Mouse (Mus musculus) embryo, embryonic 10.5 days (tissue): ENCODE measurements around the gene Snrpa1.
A peak's percentile ranks its signal among the peaks of the same experiment; 100 is the strongest.

Experiments used
- DNase-seq: peaks from one replicate; pipeline ENCODE4 v3.0.0-alpha.2; 2015; ENCODE audit warnings: low spot score

Snrpa1 gene

DNA sequence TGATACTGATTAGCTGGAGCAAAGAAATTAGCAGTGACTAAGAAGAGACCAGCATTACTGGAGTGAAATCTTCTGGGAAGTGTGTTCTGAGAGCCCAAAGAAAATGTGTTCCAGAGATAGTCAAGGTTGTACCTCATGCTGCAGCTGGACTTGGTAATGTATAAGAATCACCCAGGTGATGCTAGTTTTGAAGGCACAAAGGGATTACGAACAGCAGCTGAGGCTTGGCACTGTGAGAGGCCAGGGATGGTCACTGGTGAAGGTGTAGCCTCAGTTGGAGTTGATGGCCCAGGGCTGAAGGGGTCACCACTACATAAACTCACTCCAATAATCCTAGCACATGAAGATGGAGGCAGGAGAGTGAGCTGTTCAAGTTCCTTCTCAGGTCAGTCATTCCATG is at the start of gene Snrpa1:
Snrpa1 (plus strand) TSS at position 301 of the 400 bp plus-strand sequence.
- DNase-seq: no peak

DNA sequence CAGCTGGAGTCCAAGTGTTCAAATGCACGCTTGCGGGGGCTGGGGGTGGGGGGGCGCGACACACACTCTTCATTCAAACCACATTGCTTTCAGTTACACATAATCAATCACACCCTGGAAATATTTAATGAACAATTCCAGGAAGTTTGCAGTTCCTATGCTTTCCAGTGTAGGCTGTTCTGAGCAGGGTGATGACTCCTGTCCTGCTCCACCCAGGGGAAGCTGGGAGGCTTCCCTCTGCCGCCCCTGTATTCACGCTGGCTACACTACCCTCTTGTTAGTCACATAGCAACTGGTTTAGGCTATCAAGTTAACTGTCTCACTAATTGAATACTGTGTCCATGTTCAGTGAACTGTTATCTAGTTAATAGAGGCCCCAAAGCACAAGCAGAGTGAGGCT is 48.3 kb upstream of the Snrpa1 start:
- DNase-seq: no peak

DNA sequence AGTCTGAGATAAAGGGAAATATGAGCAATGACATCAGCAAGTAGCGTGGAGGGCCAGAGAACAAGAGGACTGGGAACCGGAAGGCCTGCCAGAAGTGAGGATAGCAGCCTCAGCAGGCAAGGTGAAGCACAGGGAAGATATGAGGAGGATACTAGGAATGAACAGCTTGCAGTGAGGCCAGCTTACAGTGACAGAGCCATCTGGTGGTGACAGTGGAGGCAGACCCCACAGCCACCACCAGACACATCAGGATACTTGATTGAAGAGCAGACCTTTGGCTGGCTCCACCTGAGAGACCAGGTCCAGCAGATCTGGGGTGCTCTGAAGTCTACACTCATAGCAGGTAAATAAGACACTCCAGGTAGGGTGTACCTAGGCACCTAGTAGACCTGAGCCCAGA is 31.1 kb upstream of the Snrpa1 start:
- DNase-seq: peak; percentile 44

DNA sequence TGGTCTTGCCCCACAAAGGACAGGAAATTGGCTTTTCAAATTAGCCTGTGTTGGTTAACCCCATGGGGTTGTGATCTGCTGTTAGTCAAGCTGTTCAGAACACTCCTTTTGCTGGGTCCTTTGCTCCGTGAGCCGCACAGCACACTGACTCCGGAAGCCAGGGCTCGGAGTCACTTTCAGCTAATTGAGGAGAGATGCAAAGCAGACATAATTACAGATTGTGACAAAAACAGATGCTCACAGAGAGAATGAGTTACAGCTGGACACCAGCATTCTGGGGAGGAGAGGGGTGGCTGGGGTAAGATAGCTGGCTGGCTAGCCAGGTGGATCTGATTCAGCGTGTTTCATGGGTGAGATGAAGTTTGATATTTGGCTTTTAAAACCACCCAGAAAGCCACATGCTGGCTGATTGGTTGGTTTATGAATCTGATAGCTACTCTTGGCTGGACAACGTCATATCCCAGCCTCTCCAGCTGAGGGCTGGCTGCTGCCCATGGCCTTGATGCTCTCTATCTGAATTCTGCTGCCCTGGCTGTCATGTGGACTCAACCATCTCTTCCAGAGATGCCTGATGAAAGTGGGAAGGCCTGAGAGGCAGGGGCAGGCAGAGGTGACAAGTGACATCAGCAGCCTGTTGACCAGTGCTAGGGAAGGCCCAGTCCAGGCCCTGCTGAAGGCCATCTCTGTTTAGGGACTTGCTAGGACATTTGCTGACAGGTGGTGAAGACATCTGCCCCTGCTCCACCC is 29.9 kb upstream of the Snrpa1 start:
- DNase-seq: peak; percentile 17

DNA sequence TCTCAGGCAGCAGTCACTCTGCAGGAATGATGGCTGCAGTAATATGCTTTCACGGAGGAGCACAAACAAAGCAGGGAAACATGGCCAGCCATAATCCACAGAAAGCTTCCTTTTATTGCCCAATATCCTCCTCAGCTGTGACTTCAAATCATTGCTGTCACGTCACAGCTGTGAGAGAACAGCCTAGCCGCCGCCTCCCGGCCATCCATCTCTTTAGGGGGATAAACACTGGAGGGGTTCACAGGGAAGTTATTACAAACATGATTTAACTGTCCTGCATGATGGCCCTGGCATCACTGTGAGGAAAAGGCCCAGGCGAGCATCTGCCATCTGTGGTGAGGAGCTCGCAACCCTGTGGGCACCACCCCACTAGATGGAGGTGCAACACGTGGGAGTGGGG is 22.0 kb upstream of the Snrpa1 start:
- DNase-seq: no peak

DNA sequence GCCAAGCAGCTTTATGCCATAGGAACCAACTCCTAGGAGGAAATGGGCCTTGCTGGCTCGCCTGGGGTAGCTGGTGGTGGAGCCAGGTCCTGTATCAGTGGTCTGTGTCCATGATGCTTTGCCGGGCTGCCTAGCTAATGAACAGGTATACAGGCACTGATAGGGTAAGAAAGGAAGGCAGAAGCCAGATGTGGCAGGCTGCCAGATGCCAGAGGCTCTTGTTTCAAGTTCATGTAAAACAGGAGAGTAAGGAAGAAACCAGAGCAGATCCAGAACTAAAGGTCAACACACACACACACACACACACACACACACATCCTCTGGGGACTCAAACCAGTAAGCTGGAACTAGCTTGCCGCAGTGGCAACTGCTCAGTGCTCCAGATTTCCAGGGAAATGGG is 20.5 kb upstream of the Snrpa1 start:
- peak; percentile 24 for DNase-seq

DNA sequence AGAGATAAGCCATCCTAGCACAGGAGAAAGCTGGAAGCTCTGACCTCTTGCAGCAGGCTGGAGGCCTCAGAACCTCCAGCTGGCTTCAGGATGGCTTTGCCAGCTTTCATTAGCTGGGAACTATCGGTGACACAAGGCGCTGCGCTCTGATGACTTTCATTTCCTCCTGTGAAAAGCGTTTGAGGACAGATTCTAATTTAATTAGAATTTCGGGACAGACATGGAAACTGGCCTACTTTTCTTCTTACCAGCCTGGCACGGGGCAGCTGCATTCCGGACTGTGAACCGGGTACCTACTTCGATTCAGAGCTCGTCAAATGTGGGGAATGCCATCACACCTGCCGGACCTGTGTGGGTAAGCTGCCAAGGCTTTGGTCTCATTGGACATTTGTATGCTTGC is 20.1 kb upstream of the Snrpa1 start:
- DNase-seq: no peak

DNA sequence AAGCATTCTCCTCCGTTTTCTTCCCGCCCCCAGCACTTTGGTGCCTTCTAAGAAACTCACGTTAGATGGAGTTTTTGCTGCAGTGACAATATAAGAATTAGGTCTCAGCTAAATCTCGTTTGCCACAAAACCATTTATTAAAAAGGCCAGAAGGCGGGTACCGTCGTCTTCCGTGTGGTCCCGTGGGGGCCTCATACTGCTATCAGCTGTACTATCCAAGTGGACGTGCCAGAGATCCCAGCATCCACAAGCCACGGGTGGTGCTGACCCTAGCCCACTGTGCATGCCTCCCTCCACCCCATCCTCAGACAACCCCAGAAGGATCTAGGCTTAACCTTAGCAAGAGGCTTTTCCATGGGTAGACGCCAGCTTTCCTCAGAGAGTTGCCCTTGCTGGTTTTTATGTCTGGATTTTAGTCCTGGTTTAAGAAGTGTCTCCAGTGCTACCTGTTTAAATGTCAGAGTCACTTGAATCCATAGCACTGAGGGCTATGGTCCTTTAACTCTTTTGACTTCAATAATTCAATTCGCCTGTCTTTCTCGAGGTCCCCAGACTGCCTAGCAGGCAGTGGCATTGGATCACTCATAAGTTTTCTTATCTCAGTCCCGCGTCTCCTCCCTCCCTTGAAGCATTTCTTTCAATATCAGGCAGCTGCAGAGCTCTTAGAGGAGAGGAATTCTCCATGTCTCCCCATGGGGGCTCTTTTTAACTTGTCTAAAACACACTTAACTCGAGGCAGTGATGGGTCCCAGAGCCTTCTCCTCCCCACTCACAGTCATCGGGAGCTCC is 18.6 kb upstream of the Snrpa1 start:
- DNase-seq: no peak

DNA sequence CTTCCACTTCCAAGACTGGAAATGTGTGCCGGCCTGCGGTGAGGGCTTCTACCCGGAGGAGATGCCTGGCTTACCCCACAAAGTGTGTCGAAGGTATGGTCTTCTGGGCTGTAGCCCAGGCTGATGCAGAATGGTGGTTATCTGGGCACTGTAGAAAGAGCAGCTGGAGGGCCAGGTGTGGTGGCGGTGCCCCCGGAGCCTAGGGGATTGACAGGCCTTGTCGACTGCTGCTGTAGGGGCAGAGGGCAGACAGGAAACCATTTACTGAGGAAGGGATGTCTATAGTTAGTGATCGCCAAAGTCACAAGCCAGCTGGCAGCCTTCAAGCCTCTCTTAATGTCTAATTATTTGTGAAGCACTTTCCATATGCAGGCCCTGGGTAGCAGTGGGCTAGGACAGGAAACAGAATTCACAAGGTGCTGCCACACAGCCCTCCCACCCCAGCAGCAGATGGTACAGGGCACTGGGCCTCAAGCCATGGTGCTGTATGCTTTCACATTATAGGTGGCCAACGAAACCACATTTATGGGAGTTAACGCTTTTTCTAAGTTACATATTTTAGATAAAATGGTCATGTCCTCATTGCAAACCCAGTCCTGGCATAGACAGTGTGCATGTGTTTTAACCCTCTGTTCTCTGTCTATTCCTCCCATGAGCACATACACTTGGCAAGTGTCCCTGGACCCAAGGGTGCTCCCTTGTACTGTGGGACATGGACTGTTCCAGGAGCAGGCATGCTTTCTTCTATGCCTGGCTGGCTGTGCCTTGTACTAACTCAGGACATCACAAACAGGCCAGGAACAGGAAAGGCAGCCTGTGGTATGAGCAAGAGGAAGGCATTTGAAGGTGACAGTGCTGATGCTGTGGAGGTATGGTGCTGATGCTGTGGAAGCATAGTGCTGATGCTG is 15.0 kb upstream of the Snrpa1 start, which contains the start of gene Gm45213:
Gm45213 (plus strand) TSS at position 51 of the 908 bp plus-strand sequence.
- no peak for DNase-seq

DNA sequence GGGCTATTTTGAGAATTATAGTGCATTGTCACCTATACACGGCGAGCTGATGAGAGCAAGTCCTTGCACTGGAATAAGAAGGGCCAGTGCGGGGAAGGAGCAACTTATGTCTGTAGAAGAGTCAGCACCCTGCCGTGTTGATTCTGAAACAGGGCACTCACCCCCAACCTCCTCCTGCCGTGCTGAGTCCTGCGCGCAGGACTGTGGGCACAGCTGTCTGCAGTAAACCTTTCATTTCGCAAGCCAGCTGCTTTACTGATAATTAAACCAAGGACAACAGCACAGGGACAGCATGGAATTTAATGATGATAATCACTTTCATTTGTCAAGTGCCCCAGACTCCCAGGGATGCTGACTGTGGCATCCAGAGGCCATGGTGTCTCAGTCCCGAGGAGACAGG is 14.2 kb upstream of the Snrpa1 start:
- peak; percentile 22 for DNase-seq

DNA sequence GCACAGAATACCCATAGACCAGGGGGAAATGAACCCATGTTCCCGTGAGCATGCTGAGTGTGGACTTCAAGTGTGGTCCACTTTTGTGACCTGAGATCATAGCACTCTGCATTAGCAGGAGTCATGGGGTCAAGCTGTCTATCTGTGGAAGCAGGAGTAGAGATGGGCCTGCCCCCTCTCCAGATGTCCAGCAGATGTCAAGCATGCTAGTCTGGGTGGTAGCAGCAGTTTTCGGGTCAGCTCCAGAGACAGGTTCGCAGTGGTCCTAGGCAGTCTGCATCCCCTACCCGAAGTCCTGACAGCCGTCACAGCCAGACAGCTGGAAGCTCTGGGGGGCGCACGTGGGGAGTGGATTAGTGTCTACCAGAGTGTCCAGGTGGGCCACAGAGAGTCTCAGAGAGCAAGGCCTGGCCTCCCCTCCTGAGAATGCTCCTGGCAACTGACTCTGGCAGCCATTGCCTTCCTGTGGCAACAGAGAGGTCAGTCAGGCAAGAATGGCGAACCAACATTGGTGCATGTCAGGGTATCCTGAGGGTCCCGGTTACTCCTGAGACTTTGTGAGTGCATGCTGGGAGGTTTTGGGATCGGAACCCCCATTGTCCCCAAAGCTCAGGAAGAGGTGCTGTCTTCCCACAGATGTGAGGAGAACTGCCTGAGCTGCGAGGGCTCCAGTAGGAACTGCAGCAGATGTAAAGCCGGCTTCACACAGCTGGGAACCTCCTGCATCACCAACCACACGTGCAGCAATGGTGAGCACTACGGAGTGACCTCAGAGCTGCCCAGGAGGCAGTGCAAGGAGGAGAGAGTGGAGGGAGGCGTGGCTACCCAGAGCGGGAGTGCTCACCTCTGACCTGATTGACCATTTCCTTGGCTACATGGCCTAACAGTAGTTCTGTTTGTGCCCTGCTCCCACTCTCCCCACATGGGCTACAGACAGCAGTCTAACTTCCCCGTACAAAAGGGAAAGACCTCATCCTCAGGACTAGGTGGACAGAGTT is 11.6 kb upstream of the Snrpa1 start:
- DNase-seq: peak; percentile 50

DNA sequence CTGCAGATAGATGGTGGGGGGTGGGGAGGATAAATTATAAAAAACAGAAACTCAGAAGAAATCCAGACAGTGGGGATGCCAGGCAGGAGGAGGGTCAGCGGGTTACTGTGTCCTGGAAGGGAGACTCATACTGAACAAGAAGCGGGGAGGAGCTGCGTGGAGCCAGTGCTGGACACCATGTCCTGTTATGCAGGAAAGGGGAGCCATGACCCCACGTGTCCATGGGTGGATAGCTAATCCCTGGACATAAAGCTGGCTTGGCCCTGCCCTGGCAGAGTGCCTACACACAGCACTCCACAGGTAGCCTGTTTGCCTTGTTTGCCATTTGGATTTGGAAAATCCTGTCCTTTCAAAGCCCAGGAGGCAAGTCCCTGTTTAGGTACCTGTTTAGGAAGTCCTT is 10.8 kb upstream of the Snrpa1 start:
- no peak for DNase-seq

DNA sequence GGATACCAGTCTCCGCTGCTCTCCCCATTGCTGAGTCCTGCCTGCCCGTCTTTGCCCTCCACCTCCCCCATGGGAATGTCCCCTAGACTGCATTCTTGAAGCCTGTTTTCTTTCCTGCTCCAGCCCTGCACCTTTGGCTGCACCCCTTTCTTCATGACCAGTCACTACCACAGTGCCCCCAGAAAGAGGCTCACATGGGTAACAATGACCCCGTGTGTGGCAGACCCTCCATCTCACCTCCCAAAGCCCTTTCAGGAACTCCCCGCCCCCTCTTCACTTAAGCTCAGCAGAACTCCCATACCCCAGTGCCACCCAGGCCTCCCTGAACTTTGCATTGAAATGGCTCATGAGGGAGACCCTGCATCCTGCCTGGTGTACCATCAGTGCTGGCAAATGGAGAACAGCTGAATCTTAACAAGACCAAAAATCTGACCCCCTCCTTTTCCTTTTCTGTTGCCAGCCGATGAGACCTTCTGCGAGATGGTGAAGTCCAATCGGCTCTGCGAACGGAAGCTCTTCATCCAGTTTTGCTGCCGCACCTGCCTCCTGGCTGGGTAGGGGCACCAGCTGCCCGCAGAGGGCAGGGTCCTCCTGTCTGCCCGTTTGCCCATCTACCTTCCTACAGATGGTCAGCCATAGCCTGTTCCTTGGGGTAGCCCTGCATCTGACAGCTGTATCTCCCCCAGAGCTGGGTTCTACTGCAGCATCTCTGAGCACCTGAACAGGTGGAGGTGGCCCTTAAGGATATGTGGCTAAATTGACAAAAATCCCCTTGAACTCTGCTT is 10.2 kb upstream of the Snrpa1 start:
- no peak for DNase-seq

DNA sequence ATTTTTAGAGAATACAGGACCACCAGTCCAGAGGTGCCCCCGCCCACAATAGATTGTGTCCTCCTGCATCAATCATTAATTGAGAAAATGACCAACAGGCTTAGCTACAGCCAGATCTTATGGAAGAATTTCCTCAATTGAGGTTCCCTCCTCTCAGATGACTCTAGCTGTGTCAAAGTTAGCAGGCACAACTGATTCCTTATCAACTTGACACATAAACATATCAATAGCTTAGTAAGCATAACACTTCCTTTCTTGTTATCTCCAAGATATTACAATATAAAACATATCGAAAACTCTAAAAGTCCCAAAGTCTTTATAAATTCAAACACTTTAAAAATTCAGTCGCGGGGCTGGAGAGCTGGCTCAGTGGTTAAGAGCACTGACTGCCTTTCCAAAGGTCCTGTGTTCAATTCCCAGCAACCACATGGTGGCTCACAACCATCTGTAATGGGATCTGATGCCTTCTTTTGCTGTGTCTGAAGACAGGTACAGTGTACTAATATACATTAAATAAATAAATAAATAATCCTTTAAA is 4.8 kb upstream of the Snrpa1 start:
- no peak for DNase-seq

DNA sequence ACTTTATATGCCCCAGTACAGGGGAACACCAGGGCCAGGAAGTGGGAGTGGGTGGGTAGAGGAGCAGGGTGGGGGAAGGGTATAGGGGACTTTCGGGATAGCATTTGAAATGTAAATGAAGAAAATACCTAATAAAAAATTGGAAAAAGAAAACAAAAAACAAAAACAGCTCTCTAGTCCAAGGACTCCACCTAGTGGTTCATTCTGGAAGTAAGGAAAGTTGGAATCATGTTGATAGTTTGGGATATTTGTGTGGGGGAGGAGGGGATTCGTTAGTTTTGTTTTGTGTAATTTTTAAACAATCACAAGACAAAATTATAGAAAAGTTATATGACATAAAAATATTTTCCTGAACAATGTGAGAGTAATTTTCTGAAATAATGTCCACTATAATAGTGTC is 3.4 kb upstream of the Snrpa1 start:
- peak; percentile 76 for DNase-seq

DNA sequence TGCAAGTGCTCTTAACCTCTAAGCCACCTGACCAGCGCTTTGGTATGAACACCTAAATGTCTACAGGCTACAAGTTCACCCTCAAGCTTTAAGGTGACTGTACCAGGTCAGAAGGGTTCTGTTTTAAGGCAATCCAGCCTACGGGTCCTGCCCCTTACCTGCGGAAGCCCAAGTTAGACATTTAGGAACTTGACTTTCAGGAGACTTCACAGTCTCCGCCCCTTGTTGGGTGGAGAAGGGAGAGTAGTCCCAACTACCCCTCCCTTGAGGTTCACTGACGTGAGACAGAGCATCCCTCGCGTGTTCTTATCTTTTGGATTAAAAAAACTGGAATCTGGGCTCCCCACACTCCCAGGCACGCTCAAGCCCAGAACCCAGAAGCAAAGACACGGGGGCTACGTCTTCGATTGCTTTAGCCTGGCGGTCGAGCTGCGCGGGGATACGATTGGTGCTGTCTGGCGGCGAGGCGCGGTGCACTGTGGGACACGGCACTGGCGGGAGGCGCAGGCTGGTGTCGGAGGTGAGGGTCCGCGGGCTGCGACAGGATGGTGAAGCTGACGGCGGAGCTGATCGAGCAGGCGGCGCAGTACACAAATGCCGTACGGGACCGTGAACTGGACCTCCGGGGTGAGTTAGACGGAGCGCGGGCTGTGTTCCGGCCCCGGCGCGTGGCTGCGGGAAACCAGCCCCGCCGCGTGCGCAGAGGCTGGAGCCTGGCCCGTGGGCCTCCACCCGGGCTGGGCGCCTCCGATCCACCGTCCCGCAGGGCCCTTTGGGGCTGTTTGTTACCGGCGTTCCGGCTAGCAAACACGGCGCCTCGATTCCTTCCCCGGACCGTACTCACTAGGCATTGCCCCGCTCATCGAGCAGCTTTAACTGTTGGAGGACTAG is 1.5 kb downstream of the Snrpa1 start:
- peak; percentile 94 for DNase-seq

DNA sequence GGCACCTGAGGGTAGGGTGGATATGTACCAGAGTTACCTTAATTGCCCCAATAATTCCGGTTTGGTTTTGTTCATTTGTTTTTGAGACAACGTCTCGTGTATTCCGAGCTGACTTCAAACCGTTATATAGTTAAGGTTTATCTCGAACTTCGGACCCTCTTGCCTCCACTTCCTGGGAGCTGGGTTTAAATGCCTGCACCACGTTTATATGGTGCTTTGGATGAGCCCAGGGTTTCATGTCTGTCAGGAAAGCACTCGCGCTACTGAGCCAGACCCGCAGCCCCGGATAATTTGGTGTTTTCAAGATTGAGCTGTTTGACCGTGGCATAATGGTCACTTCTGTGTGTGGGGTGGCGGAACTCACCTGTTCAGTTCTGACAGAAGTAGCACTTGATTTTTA is 2.3 kb downstream of the Snrpa1 start:
- peak; percentile 22 for DNase-seq

DNA sequence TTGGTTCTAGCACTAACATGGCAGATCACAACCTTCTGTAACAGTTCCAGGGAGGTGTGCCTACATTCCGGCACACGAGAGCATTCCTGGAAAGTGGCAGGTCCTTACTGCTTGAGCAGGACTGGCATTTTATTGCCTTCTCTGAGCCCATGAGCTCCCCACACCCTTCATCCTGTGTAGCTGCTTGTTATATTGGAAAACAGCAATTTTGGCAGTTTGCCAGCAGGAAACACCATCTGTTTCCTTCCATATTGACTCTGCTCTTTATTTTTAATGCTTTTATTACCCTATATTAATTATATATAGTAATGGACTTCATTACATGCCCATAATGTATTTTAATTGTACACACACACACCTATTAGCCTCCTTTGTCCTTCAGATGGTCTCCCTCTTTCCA is 17.6 kb downstream of the Snrpa1 start:
- no peak for DNase-seq
